Comparison of ENCODE assay signal across 8 mouse cellular contexts in the genomic region with DNA sequence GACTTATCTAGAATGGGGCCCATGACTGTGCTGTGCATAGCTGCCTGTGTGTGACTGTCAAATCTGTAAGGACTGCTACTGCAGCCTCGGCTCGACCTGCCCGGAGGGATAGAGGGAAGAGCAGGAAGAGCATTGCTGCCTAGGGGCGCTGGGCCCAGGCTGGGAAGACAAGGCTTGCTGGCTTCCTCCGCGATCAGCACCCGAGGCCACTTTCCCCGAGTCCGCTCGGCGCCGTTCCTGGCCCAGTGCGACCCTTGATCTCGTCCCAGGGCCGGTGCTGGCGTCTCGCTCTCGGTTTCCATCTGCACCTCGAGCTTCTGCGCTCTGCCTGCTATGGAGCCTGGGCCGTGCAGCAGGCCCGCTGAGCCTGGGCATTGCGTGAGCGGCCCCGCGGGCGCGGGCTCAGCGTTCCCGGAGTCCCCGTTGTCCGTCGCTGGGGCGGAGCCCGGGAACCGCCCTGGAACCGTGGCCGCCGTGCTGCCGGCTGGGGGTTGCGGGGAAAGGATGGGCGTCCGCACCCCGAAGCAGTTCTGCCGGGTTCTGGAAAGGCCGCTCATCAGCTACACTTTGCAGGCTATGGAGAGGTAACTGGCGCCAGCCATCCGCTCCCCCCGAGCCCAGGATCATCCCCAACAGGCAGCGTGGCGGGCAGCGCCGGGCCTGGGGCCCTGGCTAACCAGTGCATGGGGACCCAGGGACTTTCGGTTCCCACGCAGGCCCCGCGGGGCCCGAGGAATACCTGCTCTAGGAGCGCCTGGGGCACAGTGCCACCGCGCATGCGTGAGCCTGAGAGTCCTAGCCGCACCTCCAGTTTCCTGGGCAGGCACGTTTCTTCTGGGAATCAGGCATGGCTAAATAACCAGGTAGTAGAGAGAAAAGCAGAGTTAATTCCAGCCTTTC. TPM values are rescaled to one million over a fixed set of nuclear protein-coding genes. Genes with fewer than 3 reads are reported as not detected.
A peak's percentile ranks its signal among the peaks of the same experiment; 100 is the strongest.
DNase-seq lines count a peak whose midpoint lies in the region; ATAC-seq and TF ChIP-seq lines count a peak whose summit lies in the region.

TSS of gene Ispd (plus strand) at position 10 of the 900 bp plus-strand sequence.
TSS of gene D630036H23Rik (minus strand) at position 741 of the 900 bp plus-strand sequence.

- H3K4me1 ChIP-seq in forebrain, embryonic 14.5 days (ENCODE audit: control insufficient read depth, insufficient read depth, low read length): peaks cover 8% of the 10 kb centered on the region
- peaks cover 3% of the 10 kb centered on the region for H3K4me1 ChIP-seq in liver, embryonic 16.5 days (ENCODE audit: control insufficient read depth, low read depth, low read length)
- H3K4me1 ChIP-seq in neural tube, embryonic 12.5 days: no peaks in the 10 kb centered on the region
- H3K4me1 ChIP-seq in stomach, postnatal 0 days (replicated peaks; ENCODE audit: control insufficient read depth, insufficient read depth): peaks cover 3% of the 10 kb centered on the region; the same call in 1 of the 2 replicates

- peak; percentile 96 for ATAC-seq in forebrain, embryonic 14.5 days
- ATAC-seq in liver, embryonic 16.5 days (ENCODE audit: low read depth): peak; percentile 91
- peak; percentile 95 for ATAC-seq in neural tube, embryonic 12.5 days (ENCODE audit: low FRiP score, low read depth)
- ATAC-seq in stomach, postnatal 0 days (ENCODE audit: low FRiP score, low TSS enrichment): peak; percentile 97

- peak; percentile 28 for TF ChIP-seq CTCF in stomach, postnatal 0 days (IDR thresholded peaks at IDR 0.05; ENCODE audit: low read depth)

- intact Hi-C loops in heart, postnatal 14 days (cut with DNase I): loop anchor here (10.0 kb wide), 1 partner anchor 293 kb away; no protein-coding TSS in a partner anchor

- no peak for TF ChIP-seq EP300 in stomach, postnatal 0 days (optimal IDR thresholded peaks at IDR 0.05)

- peak within 1 kb of the TSS; percentile 63 for H3K4me3 ChIP-seq in forebrain, embryonic 14.5 days (ENCODE audit: low read depth, low read length)
- peak within 1 kb of the TSS; percentile 70 for H3K4me3 ChIP-seq in liver, embryonic 16.5 days (ENCODE audit: low read depth, low read length)
- peak within 1 kb of the TSS; percentile 59 for H3K4me3 ChIP-seq in neural tube, embryonic 12.5 days
- H3K4me3 ChIP-seq in stomach, postnatal 0 days (ENCODE audit: low read depth, low read length): peak within 1 kb of the TSS; percentile 66

- peak within 1 kb of the TSS; percentile 75 for H3K4me2 ChIP-seq in forebrain, embryonic 14.5 days (ENCODE audit: low read length)
- H3K4me2 ChIP-seq in liver, embryonic 16.5 days (ENCODE audit: low read depth, low read length): peak within 1 kb of the TSS; percentile 78
- peak within 1 kb of the TSS; percentile 82 for H3K4me2 ChIP-seq in neural tube, embryonic 12.5 days (replicated peaks)
- peak within 1 kb of the TSS; percentile 78 for H3K4me2 ChIP-seq in stomach, postnatal 0 days (replicated peaks; ENCODE audit: low read depth)

- H3K36me3 ChIP-seq in forebrain, embryonic 14.5 days (ENCODE audit: control insufficient read depth, insufficient read depth, low read length): no peaks in the 10 kb centered on the region
- no peaks in the 10 kb centered on the region for H3K36me3 ChIP-seq in liver, embryonic 16.5 days (ENCODE audit: control insufficient read depth, insufficient read depth)
- no peaks in the 10 kb centered on the region for H3K36me3 ChIP-seq in neural tube, embryonic 12.5 days
- H3K36me3 ChIP-seq in stomach, postnatal 0 days (ENCODE audit: control insufficient read depth, insufficient read depth, low read length): no peaks in the 10 kb centered on the region

- WGBS in forebrain, embryonic 14.5 days: under 1% methylated on average over 63 of the region's 64 CpGs
- under 1% methylated on average over 64 of the region's 64 CpGs for WGBS in large intestine, adult 2 months
- WGBS in liver, embryonic 16.5 days (ENCODE audit: insufficient replicate concordance): under 1% methylated on average over 64 of the region's 64 CpGs
- WGBS in neural tube, embryonic 12.5 days: under 1% methylated on average over 64 of the region's 64 CpGs
- under 1% methylated on average over 64 of the region's 64 CpGs for WGBS in stomach, postnatal 0 days

- peak within 1 kb of the TSS; percentile 96 for H3K9ac ChIP-seq in forebrain, embryonic 14.5 days (ENCODE audit: low read length)
- H3K9ac ChIP-seq in liver, embryonic 16.5 days (ENCODE audit: low read depth, low read length): peak within 1 kb of the TSS; percentile 76
- peak within 1 kb of the TSS; percentile 93 for H3K9ac ChIP-seq in neural tube, embryonic 12.5 days
- H3K9ac ChIP-seq in stomach, postnatal 0 days (ENCODE audit: low read length): peak within 1 kb of the TSS; percentile 97

- H3K9me3 ChIP-seq in forebrain, embryonic 14.5 days (replicated peaks; ENCODE audit: control insufficient read depth, low read length): no peaks in the 10 kb centered on the region
- no peaks in the 10 kb centered on the region for H3K9me3 ChIP-seq in liver, embryonic 16.5 days (replicated peaks; ENCODE audit: control insufficient read depth, low read length)
- H3K9me3 ChIP-seq in neural tube, embryonic 12.5 days: no peaks in the 10 kb centered on the region
- no peaks in the 10 kb centered on the region for H3K9me3 ChIP-seq in stomach, postnatal 0 days (ENCODE audit: control insufficient read depth, low read length)

- H3K27me3 ChIP-seq in forebrain, embryonic 14.5 days (replicated peaks; ENCODE audit: control insufficient read depth, insufficient read depth, low read length): no peaks in the 10 kb centered on the region
- no peaks in the 10 kb centered on the region for H3K27me3 ChIP-seq in liver, embryonic 16.5 days (ENCODE audit: control insufficient read depth, insufficient read depth, low read depth, low read length)
- H3K27me3 ChIP-seq in neural tube, embryonic 12.5 days (replicated peaks): no peaks in the 10 kb centered on the region
- no peaks in the 10 kb centered on the region for H3K27me3 ChIP-seq in stomach, postnatal 0 days (ENCODE audit: control insufficient read depth, insufficient read depth, low read length)

- peak; percentile 85 for DNase-seq in ES-CJ7 (ENCODE audit: low read depth, low spot score)
- peak; percentile 74 for DNase-seq in c-Kit-positive CD71-positive TER-119-positive erythroid progenitor cells, embryonic 14.5 days (ENCODE audit: low spot score)
- DNase-seq in forebrain, embryonic 14.5 days (ENCODE audit: low spot score): peak; percentile 92
- peak; percentile 89 to 90 for DNase-seq in heart, postnatal 14 days
- DNase-seq in large intestine, adult 2 months (ENCODE audit: low read depth, low spot score): peak; percentile 71
- DNase-seq in stomach, postnatal 0 days (ENCODE audit: low spot score): peak; percentile 92

- peak within 1 kb of the TSS; percentile 95 for H3K27ac ChIP-seq in forebrain, embryonic 14.5 days (ENCODE audit: low read depth, low read length)
- H3K27ac ChIP-seq in liver, embryonic 16.5 days (ENCODE audit: low read length): peak within 1 kb of the TSS; percentile 78
- H3K27ac ChIP-seq in neural tube, embryonic 12.5 days: peak within 1 kb of the TSS; percentile 82
- peak within 1 kb of the TSS; percentile 98 for H3K27ac ChIP-seq in stomach, postnatal 0 days (replicated peaks)

RNA-seq across cellular contexts. Expression of gene Ispd, which starts in this region (rescaled TPM):
- polyA plus RNA-seq in forebrain, embryonic 14.5 days (2014; fragmentation: Nextera tagmentation; extraction: Ambion mirVana): 7.2 and 7.5 TPM in 2 replicates
- total RNA-seq in heart, postnatal 14 days (2021): 1 to 10 TPM; 6.7 to 7.0 TPM
- 0.64 and 1.1 TPM in 2 replicates for polyA plus RNA-seq in large intestine, adult 2 months (2012; rRNA removed)
- polyA plus RNA-seq in liver, embryonic 16.5 days (2015; fragmentation: Nextera tagmentation; extraction: Ambion mirVana): 1.7 and 1.8 TPM in 2 replicates
- polyA plus RNA-seq in neural tube, embryonic 12.5 days (2016; fragmentation: Nextera tagmentation; extraction: Ambion mirVana): 13.1 and 14.2 TPM in 2 replicates
- polyA plus RNA-seq in stomach, postnatal 0 days (2015; fragmentation: Nextera tagmentation; extraction: Ambion mirVana): 4.1 and 4.8 TPM in 2 replicates

RNA-seq across cellular contexts. Expression of gene D630036H23Rik, which starts in this region (rescaled TPM):
- polyA plus RNA-seq in forebrain, embryonic 14.5 days (2014; fragmentation: Nextera tagmentation; extraction: Ambion mirVana): 2.1 and 3.5 TPM in 2 replicates
- 1 to 10 TPM in 1 of 2 experiments, under 1 TPM in 1; 0.95 to 1.6 TPM for total RNA-seq in heart, postnatal 14 days (2021)
- 0.41 and 0.62 TPM in 2 replicates for polyA plus RNA-seq in large intestine, adult 2 months (2012; rRNA removed)
- 0.20 and 0.34 TPM in 2 replicates for polyA plus RNA-seq in liver, embryonic 16.5 days (2015; fragmentation: Nextera tagmentation; extraction: Ambion mirVana)
- 1.3 and 1.4 TPM in 2 replicates for polyA plus RNA-seq in neural tube, embryonic 12.5 days (2016; fragmentation: Nextera tagmentation; extraction: Ambion mirVana)
- polyA plus RNA-seq in stomach, postnatal 0 days (2015; fragmentation: Nextera tagmentation; extraction: Ambion mirVana): 3.1 and 3.7 TPM in 2 replicates

Comparison
In these comparisons a context has a peak if more than half of its experiments do, and no peak if none do; other contexts are left out.
1. Peak in every context shown above with its lines: DNase-seq, ATAC-seq, H3K4me3 ChIP-seq and H3K27ac ChIP-seq.